Mouse (Mus musculus): ENCODE results near the gene Nelfe.
A peak's percentile ranks its signal among the peaks of the same experiment; 100 is the strongest.
"Not testable (repeated sequence)": the region's sequence is repeated elsewhere in the genome, so short reads cannot be mapped to it uniquely, and the experiment has no call there.

Nelfe gene

DNA sequence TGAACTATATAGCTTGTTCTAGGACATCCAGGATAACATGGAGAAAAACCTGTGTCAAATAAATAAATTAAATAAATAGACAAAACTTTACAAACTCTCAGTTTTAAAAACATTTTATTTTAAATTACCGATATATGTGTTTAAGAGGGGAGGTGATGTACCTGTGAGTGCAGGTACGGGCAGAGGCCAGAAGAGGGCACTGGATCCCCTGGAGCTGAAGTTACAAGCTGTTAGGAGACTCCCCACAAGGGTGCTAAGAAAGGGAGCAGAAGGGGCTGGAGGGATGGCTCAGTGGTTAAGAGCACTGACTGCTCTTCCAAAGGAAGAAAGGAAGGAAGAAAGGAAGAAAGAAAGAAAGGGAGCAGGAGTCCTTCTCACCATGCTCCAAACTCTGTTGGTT is 41.2 kb downstream of the Nelfe start:
- DNase-seq (ENCODE audit: low read depth in 1 of 2, low spot score in 2 of 2): no peak

DNA sequence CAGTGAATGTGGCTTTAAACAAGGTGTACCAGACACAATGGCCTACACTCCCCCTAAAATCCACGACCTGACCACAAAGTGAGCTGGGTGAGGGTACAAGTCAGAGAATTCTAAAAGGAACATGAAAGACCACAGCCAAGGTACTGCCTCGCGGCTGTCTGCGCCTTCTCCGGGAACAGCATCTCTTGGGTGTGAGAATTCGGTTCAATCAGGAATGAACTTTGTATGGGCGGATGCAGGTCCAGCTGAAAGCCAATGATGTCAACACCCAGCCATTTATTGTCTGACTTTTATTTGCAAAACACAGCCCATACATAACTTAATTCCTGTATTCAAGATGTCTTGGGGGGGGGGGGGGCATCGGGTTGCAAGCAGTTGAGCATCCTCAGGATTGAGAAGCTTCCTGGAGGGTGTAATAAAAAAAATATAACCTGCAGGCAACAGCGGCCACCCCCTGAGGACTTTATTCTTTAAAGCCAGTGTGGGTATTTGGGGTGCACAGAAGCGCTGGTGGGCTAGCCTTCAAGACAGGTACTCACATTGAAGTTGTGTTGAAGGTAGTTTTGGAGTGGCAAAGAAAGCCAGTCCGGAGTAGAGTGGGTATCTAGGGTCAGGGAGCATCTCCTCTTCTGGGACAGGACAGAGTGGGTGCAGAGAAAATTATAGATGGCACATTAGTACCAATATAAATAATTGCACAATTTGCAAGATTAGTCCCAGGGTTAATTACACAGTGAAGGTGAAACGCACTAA is 43.1 kb downstream of the Nelfe start:
- DNase-seq (ENCODE audit: low read depth in 1 of 2, low spot score in 2 of 2): no peak

DNA sequence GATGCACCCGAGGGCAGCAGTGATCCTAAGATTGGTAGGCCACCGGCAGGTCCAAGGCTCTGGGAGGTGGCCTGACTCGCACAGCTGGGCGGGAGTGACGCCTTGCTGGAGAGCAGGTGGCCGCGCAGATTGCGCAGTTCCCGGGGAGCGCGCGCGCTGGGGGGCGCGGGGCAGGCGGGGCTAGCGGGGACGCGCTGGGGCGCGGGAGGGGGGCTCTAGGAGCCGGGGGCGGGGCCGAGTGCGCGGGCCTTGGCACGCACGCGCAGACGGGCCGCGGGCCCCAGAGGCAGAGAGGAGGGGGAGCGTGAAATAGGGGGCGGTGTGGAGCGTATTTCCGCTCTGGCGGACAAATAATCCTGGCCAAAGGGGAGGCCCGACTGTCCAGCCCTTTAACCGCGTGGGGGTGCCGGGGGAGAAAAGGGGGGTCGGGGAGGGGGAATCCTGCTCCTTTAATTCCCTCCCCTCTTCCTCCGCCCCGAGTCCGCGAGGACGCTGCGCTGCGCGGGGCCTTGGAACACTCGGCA is 43.9 kb downstream of the Nelfe start:
- peak; percentile 18 to 72 for DNase-seq (ENCODE audit: low read depth in 1 of 2, low spot score in 2 of 2)

DNA sequence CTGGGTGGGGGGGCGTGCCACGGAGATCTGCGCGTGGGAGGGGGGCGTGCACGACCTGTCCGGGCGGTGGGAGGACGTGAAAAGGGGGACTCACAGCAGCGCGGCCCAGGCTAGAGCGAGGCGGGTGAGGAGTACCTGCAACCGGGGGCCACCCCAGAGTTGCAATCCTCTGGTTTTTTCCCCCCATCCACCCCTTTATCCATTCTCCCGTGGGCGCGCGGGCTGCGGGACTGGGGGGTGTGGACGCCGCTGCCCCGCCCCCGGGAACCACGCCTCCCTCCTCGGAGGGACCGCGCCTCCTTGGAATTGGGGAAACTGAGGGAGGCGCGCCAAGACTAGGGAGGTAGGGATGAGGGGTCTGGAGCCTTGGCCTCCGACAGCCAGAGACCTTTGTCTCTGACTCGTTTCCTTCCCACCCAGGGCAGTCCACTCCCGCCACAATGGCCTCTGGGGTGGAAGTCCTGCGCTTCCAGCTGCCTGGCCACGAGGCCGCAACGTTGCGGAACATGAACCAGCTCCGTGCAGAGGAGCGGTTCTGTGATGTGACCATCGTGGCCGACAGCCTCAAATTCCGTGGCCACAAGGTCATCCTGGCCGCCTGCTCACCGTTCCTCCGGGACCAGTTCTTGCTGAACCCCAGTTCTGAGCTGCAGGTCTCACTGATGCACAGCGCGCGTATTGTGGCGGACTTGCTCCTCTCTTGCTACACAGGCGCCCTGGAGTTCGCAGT is 44.8 kb downstream of the Nelfe start:
- no peak for DNase-seq (ENCODE audit: low read depth in 1 of 2, low spot score in 2 of 2)

DNA sequence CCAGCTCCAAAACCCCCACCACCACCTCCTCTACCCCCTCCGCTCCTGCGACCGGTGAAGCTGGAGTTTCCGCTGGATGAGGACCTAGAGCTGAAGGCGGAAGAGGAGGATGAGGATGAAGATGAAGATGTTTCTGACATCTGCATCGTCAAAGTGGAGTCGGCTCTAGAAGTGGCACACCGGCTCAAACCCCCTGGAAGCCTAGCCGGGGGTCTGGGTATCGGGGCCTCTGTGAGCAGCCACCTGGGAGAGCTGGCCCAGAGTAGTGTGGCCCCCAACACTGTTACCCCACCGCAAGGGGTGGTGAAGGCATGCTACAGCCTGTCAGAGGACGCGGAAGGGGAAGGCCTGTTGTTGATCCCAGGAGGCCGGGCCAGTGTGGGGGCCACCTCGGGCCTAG is 45.5 kb downstream of the Nelfe start:
- no peak for DNase-seq (ENCODE audit: low read depth in 1 of 2, low spot score in 2 of 2)

DNA sequence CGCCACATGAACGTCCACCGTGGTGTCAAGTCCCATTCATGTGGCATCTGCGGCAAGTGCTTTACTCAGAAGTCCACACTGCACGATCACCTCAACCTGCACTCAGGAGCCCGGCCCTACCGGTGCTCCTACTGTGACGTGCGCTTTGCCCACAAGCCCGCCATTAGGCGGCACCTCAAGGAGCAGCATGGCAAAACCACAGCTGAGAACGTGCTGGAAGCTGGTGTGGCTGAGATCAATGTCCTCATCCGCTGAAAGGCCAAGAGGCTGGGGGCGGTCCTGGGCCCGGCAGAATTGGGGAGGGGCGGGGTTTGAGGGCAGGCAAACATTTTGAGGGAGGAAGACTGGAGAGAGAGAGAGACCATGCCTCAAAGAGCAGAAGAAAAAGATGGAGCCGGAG is 46.2 kb downstream of the Nelfe start:
- DNase-seq (ENCODE audit: low read depth in 1 of 2, low spot score in 2 of 2): no peak

DNA sequence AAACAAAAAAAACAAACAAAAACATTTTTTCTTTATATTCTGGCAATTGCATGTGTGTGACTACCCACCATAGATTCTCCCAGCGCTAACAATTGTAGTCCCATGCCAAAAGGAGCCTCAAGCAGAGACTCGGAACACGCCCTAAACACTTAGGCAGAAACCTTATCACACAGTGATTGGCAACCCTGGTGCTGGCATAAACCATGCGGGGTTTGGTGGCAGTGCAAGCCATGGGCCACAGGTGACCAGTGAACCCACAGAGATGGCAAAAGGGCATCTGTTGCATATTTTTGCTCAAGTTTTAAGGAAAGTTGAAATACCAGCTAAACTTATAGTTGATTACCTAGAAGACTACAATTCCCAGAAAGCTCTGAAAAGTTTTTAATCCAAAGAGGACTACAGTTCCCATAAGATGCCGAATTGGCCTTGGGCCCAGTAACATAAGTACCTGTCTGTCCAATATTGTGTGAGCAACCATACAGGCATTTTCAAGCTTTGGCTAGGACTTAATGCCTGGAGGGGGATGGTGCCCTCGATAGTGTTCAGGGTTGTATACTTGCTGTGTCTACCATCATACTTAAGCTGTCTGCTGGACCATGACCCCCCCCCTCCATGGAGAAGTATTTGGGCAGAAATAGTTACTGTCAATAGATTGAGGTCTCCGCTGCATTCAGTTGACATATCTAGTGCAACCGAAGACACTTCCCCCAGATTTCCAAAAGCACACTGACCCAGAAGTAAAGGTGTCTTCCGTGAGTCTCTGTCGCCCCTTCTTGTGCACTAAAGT is 47.4 kb downstream of the Nelfe start:
- no peak for DNase-seq (ENCODE audit: low read depth in 1 of 2, low spot score in 2 of 2)

DNA sequence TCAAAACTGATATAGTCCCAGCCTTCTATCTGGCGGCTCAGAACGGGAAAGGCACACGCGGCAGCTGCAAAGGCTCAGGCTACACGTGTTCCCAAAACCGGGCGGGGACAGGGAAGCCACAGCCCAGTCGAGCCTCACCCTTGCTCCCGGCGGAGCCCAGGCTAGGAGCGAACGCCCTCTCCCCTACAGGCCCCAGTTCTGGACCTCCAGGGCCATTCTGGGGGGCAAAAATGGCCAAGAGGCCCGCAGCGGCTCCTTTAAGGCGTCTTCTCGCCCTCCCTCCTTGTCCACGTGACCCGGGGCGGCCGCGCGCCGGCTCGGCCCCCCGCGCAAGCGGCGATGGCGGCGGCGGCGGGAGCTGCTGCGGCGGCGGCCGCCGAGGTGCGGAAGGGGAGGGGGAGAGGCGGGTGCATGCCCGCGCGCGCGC is 48.0 kb downstream of the Nelfe start, which contains the start of the genes C2 and Ehmt2:
Gene C2 (minus strand): TSS at position 106 of the 427 bp plus-strand sequence.
Gene Ehmt2 (plus strand): TSS at position 310 of the 427 bp plus-strand sequence.
- peak; percentile 22 to 51 for DNase-seq (ENCODE audit: low read depth in 1 of 2, low spot score in 2 of 2)

DNA sequence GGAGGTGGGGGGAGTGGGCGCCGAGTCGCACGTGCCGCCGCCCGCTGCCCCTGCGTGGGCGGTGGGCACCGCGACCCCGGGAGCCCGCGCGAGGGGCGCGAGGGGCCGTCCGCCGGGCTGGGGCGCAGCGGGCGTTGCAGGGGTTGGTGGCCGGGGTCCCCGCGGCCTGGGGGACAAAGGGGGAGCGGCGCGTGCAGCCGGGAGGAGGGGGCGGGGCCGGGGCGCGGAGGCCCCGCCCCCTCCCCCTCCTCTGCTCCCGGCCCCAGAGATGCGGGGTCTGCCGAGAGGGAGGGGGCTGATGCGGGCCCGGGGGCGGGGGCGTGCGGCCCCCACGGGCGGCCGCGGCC is 48.5 kb downstream of the Nelfe start:
- DNase-seq (ENCODE audit: low read depth in 1 of 2, low spot score in 2 of 2): no peak

DNA sequence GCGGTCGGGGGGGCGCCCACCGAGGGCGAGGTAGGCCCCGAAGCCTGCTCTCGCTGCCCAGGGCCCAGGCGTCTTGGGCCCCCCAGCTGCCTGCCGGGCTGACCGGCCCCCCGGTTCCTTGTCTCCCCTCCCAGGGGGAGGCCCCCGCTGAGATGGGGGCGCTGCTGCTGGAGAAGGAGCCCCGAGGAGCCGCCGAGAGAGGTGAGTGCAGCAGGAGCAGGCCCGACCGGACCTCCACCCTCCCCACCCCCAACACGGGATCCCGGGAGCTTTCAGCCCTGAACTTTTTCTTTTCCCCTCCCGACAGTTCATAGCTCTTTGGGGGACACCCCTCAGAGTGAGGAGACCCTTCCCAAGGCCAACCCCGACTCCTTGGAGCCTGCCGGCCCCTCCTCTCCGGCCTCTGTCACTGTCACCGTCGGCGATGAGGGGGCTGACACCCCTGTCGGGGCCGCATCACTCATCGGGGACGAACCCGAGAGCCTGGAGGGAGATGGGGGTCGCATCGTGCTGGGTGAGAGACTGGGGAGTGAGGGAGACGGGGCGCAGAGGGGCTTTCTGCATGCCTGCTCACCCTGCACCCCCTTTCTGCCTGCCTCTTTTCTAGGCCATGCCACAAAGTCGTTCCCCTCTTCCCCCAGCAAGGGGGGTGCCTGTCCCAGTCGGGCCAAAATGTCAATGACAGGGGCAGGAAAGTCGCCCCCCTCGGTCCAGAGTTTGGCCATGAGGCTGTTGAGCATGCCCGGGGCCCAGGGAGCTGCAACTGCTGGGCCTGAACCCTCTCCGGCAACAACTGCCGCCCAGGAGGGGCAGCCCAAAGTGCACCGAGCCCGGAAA is 49.1 kb downstream of the Nelfe start:
- peak in 1 of 2 experiments; percentile 32 for DNase-seq (ENCODE audit: low read depth in 1 of 2, low spot score in 2 of 2)

DNA sequence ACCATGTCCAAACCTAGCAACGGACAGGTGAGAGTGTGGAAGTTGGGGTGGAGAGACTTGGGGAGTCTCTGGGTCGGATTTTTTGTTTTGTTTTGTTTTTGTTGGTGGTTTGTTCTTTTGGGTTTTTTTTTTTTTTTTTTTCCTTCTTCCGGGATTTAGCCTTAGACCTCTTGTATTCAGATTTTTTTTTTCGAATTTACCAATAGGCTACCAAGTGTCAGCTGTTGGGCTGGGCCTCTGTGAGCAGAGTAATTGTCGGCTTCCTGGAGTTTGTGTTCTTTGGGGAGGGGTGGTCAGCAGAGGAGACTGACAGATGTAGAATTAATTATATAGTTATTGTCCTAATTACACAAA is 49.7 kb downstream of the Nelfe start:
- DNase-seq (ENCODE audit: low read depth in 1 of 2, low spot score in 2 of 2): no peak

DNA sequence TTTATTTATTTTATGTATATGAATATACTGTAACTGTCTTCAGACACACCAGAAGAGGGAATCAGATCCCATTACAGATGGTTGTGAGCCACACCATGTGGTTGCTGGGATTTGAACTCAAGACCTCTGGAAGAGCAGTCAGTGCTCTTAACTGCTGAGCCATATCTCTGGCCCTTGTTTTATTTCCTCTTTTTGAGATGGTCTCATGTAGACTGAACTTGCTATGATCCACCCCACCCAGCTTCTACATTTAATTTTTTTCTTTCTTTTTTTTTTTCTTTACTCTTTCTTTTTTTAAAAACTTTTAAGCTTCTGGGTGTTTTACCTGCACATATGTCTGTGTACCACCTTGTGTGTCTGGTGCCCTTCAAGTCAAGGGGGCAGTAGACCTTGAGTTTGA is 50.6 kb downstream of the Nelfe start:
- not testable (repeated sequence) for DNase-seq (ENCODE audit: low read depth in 1 of 2, low spot score in 2 of 2)

DNA sequence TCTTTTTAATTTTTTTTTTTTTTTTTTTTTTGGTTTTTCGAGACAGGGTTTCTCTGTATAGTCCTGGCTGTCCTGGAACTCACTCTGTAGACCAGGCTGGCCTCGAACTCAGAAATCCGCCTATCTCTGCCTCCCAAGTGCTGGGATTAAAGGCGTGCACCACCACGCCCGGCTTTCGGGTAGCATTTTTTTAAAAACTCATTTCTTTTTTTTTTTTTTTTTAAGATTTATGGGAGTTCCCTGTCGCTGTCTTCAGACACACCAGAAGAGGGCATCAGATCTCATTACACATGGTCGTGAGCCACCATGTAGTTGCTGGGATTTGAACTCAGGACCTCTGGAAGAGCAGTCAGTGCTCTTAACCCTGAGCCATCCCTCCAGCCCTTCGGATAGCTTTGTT is 51.8 kb downstream of the Nelfe start:
- not testable (repeated sequence) for DNase-seq (ENCODE audit: low read depth in 1 of 2, low spot score in 2 of 2)

DNA sequence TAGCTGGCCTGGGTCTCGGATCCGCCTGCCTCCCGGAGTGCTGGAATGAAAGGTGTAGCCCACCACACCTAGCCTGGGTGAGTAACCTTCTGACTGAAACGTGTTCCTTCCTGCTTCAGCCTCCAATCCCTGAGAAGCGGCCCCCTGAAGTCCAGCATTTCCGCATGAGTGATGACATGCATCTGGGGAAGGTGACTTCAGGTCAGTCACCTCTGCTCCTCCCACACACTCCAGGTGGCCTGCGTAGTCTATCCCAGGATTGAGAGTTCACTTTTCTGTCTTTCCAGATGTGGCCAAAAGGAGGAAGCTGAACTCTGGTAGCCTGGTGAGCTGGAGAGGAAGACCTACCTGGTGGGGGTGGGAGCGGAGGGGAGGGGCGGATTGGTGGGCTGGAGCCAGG is 52.7 kb downstream of the Nelfe start:
- no peak for DNase-seq (ENCODE audit: low read depth in 1 of 2, low spot score in 2 of 2)
